Mouse (Mus musculus) megakaryocyte, embryonic 14.5 days (primary cell): ENCODE measurements around the gene Allc.

Experiments used
- FLI1 ChIP-seq: IDR thresholded peaks from 2 replicates; pipeline ENCODE4 v1.6.1; 2012; ENCODE audit warnings: low read length, inconsistent platforms, mixed read lengths
- GATA1 ChIP-seq: IDR thresholded peaks from 3 replicates; pipeline ENCODE4 v1.6.1; 2012; ENCODE audit warnings: mixed read lengths, low read length, inconsistent platforms, borderline replicate concordance

DNA sequence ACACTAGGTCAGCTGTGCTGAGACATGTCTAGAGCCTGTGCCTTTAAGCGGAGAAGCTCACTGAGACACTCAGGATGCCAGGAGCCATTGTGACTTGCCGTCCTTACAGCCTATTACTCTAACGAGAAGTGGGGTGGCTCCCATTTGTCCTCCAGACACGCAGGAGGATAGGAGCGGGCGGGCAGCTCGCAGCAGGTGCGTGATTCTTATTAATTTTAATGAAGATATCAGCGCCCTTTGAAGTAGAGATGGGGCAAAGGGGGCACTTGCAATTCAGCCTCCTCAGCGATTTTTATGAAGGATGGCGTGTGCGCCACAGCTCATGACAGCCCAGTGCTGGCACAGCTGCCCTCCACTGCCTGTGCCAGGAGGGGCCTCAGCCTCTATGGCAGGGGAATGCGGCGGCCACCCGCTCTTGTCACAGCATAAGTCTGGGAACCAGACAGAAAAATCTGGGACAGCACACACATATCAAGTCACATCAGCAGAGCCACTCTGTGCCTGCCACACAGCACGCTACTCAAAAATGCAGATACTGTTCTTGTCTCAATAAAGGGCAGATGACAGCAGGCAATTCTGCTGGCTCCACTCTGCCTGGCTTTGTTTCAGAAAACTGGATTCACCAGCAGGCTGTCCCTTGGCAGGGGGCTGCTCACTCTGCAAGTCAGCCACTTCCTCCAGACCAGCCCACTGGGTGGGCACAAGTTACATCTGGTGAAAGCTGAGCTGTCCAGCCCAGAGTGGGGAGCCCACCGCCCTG lies 25.4 kb upstream of the Allc start:
- TF ChIP-seq GATA1 (no peak), FLI1 (no peak)
